Mouse (Mus musculus): Measurements from ENCODE around the gene Rnf224. TPM values are rescaled to one million over a fixed set of nuclear protein-coding genes. Genes with fewer than 3 reads are reported as not detected.

Rnf224 gene
- polyA plus RNA-seq, 2 experiments, result 0.05 TPM; not detected in 1

DNA sequence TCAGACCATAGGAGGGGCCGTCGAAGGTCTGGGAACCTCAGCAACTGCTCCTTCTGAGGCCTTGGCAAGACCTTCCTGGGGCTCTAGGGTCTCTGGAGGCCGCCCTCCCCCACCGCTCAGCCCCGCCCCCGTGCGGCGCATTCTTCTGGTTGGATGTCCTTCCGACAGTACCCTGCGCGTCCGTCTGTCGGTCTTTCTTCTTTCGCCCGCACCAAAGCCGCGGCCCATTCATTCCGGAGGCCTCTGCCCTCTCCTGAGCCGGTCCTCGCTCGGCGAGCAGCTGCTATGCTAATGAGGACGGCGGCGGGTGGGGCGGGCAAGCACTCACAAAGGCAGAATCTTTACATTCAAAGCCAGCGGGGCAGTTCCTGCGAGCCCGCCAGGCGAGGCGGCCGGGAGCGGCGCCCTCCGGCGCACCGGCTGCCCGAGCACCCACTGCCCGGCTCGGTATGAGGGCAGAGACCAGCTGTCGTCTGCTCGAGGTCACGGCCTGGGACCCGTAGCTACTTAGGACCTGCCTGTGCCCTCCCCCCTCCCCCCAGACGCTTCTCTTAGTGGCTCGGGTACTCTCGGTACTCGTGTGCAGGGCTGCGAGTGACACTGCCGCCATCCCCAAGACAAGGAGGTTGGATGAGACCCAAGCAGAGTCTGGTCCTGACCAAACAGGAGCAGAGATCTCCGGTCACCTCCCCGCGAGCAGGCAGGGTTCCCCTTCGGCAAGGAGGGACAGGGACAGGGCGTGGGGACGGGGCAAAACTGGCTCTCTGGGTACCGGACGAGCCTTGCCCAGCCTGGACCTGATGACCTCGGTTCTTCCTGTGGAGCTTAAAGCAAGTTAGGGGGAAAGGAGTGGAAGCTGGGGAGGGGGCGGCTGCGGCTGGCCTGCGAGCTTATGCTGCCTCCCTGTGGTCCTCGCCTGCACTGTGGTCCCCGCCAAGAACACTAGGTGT, 50.7 kb downstream of the Rnf224 start:
- ATAC-seq (ENCODE audit: low FRiP score, low read depth), result peak; percentile 73
- Histone ChIP-seq H3K9me3 (ENCODE audit: control insufficient read depth, low read length) (no peaks in the 10 kb centered on the region), H3K4me3 (replicated peaks; ENCODE audit: low read length) (peak overlapping the region; percentile 45), H3K36me3 (ENCODE audit: control insufficient read depth, insufficient read depth, low read length) (no peaks in the 10 kb centered on the region), H3K4me2 (replicated peaks; ENCODE audit: low read depth, low read length, severe bottlenecking) (peak overlapping the region; percentile 88), H3K4me1 (ENCODE audit: control insufficient read depth, insufficient read depth, low read length) (peaks cover 6% of the 10 kb centered on the region), H3K9ac (ENCODE audit: low read depth, low read length, severe bottlenecking) (peak overlapping the region; percentile 56), H3K27ac (replicated peaks; ENCODE audit: low read depth, low read length) (no peak overlapping the region), H3K27me3 (ENCODE audit: control insufficient read depth, insufficient read depth, low read length) (peaks cover 40% of the 10 kb centered on the region)
- no peak for DNase-seq (ENCODE audit: low spot score)
- WGBS, result 2% methylated on average over 45 of the region's 64 CpGs
- no peak for TF ChIP-seq POLR2A (IDR thresholded peaks at IDR 0.05; ENCODE audit: borderline replicate concordance, extremely low read depth, insufficient read depth, insufficient read length)

DNA sequence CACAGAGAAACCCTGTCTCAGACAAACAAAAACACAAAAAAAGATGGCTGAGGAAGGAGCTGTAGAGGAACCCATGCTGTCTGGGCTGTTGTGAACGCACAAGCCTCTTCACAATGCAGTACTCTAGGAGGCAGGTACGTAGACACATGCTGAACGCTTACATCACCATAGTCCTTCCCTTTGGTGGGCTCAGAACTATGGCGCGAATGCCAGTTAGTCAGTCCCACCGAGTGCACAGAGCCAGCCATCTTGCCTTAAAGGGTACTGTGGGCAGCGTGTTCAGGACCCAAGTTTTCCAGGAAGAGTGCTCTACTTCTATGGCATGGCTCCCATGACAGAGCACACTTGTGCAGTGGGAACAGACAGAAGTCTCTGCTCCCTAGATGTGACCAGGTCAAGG, 52.1 kb downstream of the Rnf224 start:
- WGBS, result 87% methylated on average over 7 of the region's 7 CpGs
- Histone ChIP-seq H3K27me3 (ENCODE audit: control insufficient read depth, insufficient read depth, low read length) (peaks cover 54% of the 10 kb centered on the region), H3K36me3 (ENCODE audit: control insufficient read depth, insufficient read depth, low read length) (no peaks in the 10 kb centered on the region), H3K4me1 (ENCODE audit: control insufficient read depth, insufficient read depth, low read length) (peaks cover 18% of the 10 kb centered on the region), H3K4me2 (replicated peaks; ENCODE audit: low read depth, low read length, severe bottlenecking) (no peak overlapping the region), H3K27ac (replicated peaks; ENCODE audit: low read depth, low read length) (no peak overlapping the region), H3K9ac (ENCODE audit: low read depth, low read length, severe bottlenecking) (no peak overlapping the region), H3K4me3 (replicated peaks; ENCODE audit: low read length) (no peak overlapping the region), H3K9me3 (ENCODE audit: control insufficient read depth, low read length) (no peaks in the 10 kb centered on the region)
- no peak for TF ChIP-seq POLR2A (IDR thresholded peaks at IDR 0.05; ENCODE audit: borderline replicate concordance, extremely low read depth, insufficient read depth, insufficient read length)
- DNase-seq (ENCODE audit: low spot score) (no peak), ATAC-seq (ENCODE audit: low FRiP score, low read depth) (no peak)

Other genes starting within 250 kb of the Rnf224 start
Only the 30 nearest of the 31 such genes appear.
- gene Nsmf, start 182.4 kb downstream of the Rnf224 start, polyA plus RNA-seq (2012; rRNA removed), result 143 and 216 TPM in 2 replicates
- gene Nsmf, start 182.4 kb downstream of the Rnf224 start, polyA plus RNA-seq (2014; fragmentation: Nextera tagmentation; extraction: Ambion mirVana), result 48.6 and 67.7 TPM in 2 replicates
- 0.13 and 0.26 TPM in 2 replicates for gene Entpd8, start 156.5 kb downstream of the Rnf224 start, polyA plus RNA-seq (2012; rRNA removed)
- not detected in 2 replicates for gene Entpd8, start 156.5 kb downstream of the Rnf224 start, polyA plus RNA-seq (2014; fragmentation: Nextera tagmentation; extraction: Ambion mirVana)
- 0.12 and 0.13 TPM in 2 replicates for gene Noxa1, start 141.6 kb downstream of the Rnf224 start, polyA plus RNA-seq (2012; rRNA removed)
- 0.15 TPM in 1 of 2 replicates, not detected in the other for gene Noxa1, start 141.6 kb downstream of the Rnf224 start, polyA plus RNA-seq (2014; fragmentation: Nextera tagmentation; extraction: Ambion mirVana)
- gene Nrarp, start 56.0 kb downstream of the Rnf224 start, polyA plus RNA-seq (2012; rRNA removed), result 34.0 and 34.1 TPM in 2 replicates
- gene Nrarp, start 56.0 kb downstream of the Rnf224 start, polyA plus RNA-seq (2014; fragmentation: Nextera tagmentation; extraction: Ambion mirVana), result 27.7 and 28.2 TPM in 2 replicates
- gene Tor4a, start 39.9 kb downstream of the Rnf224 start, polyA plus RNA-seq (2012; rRNA removed), result 5.9 and 6.4 TPM in 2 replicates
- 8.1 and 8.5 TPM in 2 replicates for gene Tor4a, start 39.9 kb downstream of the Rnf224 start, polyA plus RNA-seq (2014; fragmentation: Nextera tagmentation; extraction: Ambion mirVana)
- 84.4 and 98.3 TPM in 2 replicates for gene Nelfb, start 25.3 kb downstream of the Rnf224 start, polyA plus RNA-seq (2012; rRNA removed)
- 88.4 and 106 TPM in 2 replicates for gene Nelfb, start 25.3 kb downstream of the Rnf224 start, polyA plus RNA-seq (2014; fragmentation: Nextera tagmentation; extraction: Ambion mirVana)
- not detected in 2 replicates for gene Stpg3, start 22.1 kb downstream of the Rnf224 start, polyA plus RNA-seq (2012; rRNA removed)
- not detected in 2 replicates for gene Stpg3, start 22.1 kb downstream of the Rnf224 start, polyA plus RNA-seq (2014; fragmentation: Nextera tagmentation; extraction: Ambion mirVana)
- gene Fam166a, start 18.0 kb downstream of the Rnf224 start, polyA plus RNA-seq (2012; rRNA removed), result not detected in 2 replicates
- 0.17 TPM in 1 of 2 replicates, not detected in the other for gene Fam166a, start 18.0 kb downstream of the Rnf224 start, polyA plus RNA-seq (2014; fragmentation: Nextera tagmentation; extraction: Ambion mirVana)
- 501 and 550 TPM in 2 replicates for gene Tubb4b, start 12.1 kb downstream of the Rnf224 start, polyA plus RNA-seq (2012; rRNA removed)
- gene Tubb4b, start 12.1 kb downstream of the Rnf224 start, polyA plus RNA-seq (2014; fragmentation: Nextera tagmentation; extraction: Ambion mirVana), result 404 and 419 TPM in 2 replicates
- gene Slc34a3, start 2.4 kb downstream of the Rnf224 start, polyA plus RNA-seq (2012; rRNA removed), result 0.19 TPM in 1 of 2 replicates, not detected in the other
- gene Slc34a3, start 2.4 kb downstream of the Rnf224 start, polyA plus RNA-seq (2014; fragmentation: Nextera tagmentation; extraction: Ambion mirVana), result not detected in 2 replicates
- 14.8 and 19.1 TPM in 2 replicates for gene Rnf208, start 5.5 kb upstream of the Rnf224 start, polyA plus RNA-seq (2012; rRNA removed)
- 13.0 and 15.8 TPM in 2 replicates for gene Rnf208, start 5.5 kb upstream of the Rnf224 start, polyA plus RNA-seq (2014; fragmentation: Nextera tagmentation; extraction: Ambion mirVana)
- 0.65 and 1.5 TPM in 2 replicates for gene Cysrt1, start 5.7 kb upstream of the Rnf224 start, polyA plus RNA-seq (2012; rRNA removed)
- gene Cysrt1, start 5.7 kb upstream of the Rnf224 start, polyA plus RNA-seq (2014; fragmentation: Nextera tagmentation; extraction: Ambion mirVana), result 2.8 and 7.6 TPM in 2 replicates
- 19.2 and 24.6 TPM in 2 replicates for gene AL732309.1, start 10.1 kb upstream of the Rnf224 start, polyA plus RNA-seq (2012; rRNA removed)
- gene AL732309.1, start 10.1 kb upstream of the Rnf224 start, polyA plus RNA-seq (2014; fragmentation: Nextera tagmentation; extraction: Ambion mirVana), result 6.4 and 8.3 TPM in 2 replicates
- gene Tmem203, start 18.7 kb upstream of the Rnf224 start, polyA plus RNA-seq (2012; rRNA removed), result 29.7 and 33.9 TPM in 2 replicates
- 16.3 and 21.8 TPM in 2 replicates for gene Tmem203, start 18.7 kb upstream of the Rnf224 start, polyA plus RNA-seq (2014; fragmentation: Nextera tagmentation; extraction: Ambion mirVana)
- 4.9 and 6.0 TPM in 2 replicates for gene Tprn, start 25.8 kb upstream of the Rnf224 start, polyA plus RNA-seq (2012; rRNA removed)
- gene Tprn, start 25.8 kb upstream of the Rnf224 start, polyA plus RNA-seq (2014; fragmentation: Nextera tagmentation; extraction: Ambion mirVana), result 6.1 and 6.8 TPM in 2 replicates
- gene Ssna1, start 35.7 kb upstream of the Rnf224 start, polyA plus RNA-seq (2012; rRNA removed), result 124 and 135 TPM in 2 replicates
- 254 and 267 TPM in 2 replicates for gene Ssna1, start 35.7 kb upstream of the Rnf224 start, polyA plus RNA-seq (2014; fragmentation: Nextera tagmentation; extraction: Ambion mirVana)
- 121 and 165 TPM in 2 replicates for gene Anapc2, start 35.7 kb upstream of the Rnf224 start, polyA plus RNA-seq (2012; rRNA removed)
- 117 and 126 TPM in 2 replicates for gene Anapc2, start 35.7 kb upstream of the Rnf224 start, polyA plus RNA-seq (2014; fragmentation: Nextera tagmentation; extraction: Ambion mirVana)
- not detected in 2 replicates for gene Tmem210, start 51.4 kb upstream of the Rnf224 start, polyA plus RNA-seq (2012; rRNA removed)
- not detected in 2 replicates for gene Tmem210, start 51.4 kb upstream of the Rnf224 start, polyA plus RNA-seq (2014; fragmentation: Nextera tagmentation; extraction: Ambion mirVana)
- 0.09 TPM in 1 of 2 replicates, not detected in the other for gene Lrrc26, start 53.1 kb upstream of the Rnf224 start, polyA plus RNA-seq (2012; rRNA removed)
- 0.15 TPM in 1 of 2 replicates, not detected in the other for gene Lrrc26, start 53.1 kb upstream of the Rnf224 start, polyA plus RNA-seq (2014; fragmentation: Nextera tagmentation; extraction: Ambion mirVana)
- 0.34 and 0.42 TPM in 2 replicates for gene Grin1, start 82.4 kb upstream of the Rnf224 start, polyA plus RNA-seq (2012; rRNA removed)
- 0.43 and 1.3 TPM in 2 replicates for gene Grin1, start 82.4 kb upstream of the Rnf224 start, polyA plus RNA-seq (2014; fragmentation: Nextera tagmentation; extraction: Ambion mirVana)
- gene Man1b1, start 95.6 kb upstream of the Rnf224 start, polyA plus RNA-seq (2012; rRNA removed), result 34.8 and 35.3 TPM in 2 replicates
- 70.2 and 83.5 TPM in 2 replicates for gene Man1b1, start 95.6 kb upstream of the Rnf224 start, polyA plus RNA-seq (2014; fragmentation: Nextera tagmentation; extraction: Ambion mirVana)
- gene Dpp7, start 119.6 kb upstream of the Rnf224 start, polyA plus RNA-seq (2012; rRNA removed), result 43.6 and 50.6 TPM in 2 replicates
- 24.7 and 25.8 TPM in 2 replicates for gene Dpp7, start 119.6 kb upstream of the Rnf224 start, polyA plus RNA-seq (2014; fragmentation: Nextera tagmentation; extraction: Ambion mirVana)
- gene Uap1l1, start 128.9 kb upstream of the Rnf224 start, polyA plus RNA-seq (2012; rRNA removed), result 8.2 and 10.7 TPM in 2 replicates
- gene Uap1l1, start 128.9 kb upstream of the Rnf224 start, polyA plus RNA-seq (2014; fragmentation: Nextera tagmentation; extraction: Ambion mirVana), result 15.8 and 17.6 TPM in 2 replicates
- 42.5 and 59.7 TPM in 2 replicates for gene Sapcd2, start 135.5 kb upstream of the Rnf224 start, polyA plus RNA-seq (2012; rRNA removed)
- 33.1 and 35.9 TPM in 2 replicates for gene Sapcd2, start 135.5 kb upstream of the Rnf224 start, polyA plus RNA-seq (2014; fragmentation: Nextera tagmentation; extraction: Ambion mirVana)
- gene Entpd2, start 159.1 kb upstream of the Rnf224 start, polyA plus RNA-seq (2012; rRNA removed), result 3.3 and 3.9 TPM in 2 replicates
- gene Entpd2, start 159.1 kb upstream of the Rnf224 start, polyA plus RNA-seq (2014; fragmentation: Nextera tagmentation; extraction: Ambion mirVana), result 2.1 and 2.6 TPM in 2 replicates
- 76.2 TPM in 2 replicates for gene Npdc1, start 162.6 kb upstream of the Rnf224 start, polyA plus RNA-seq (2012; rRNA removed)
- gene Npdc1, start 162.6 kb upstream of the Rnf224 start, polyA plus RNA-seq (2014; fragmentation: Nextera tagmentation; extraction: Ambion mirVana), result 38.9 and 42.9 TPM in 2 replicates
- gene Fut7, start 186.5 kb upstream of the Rnf224 start, polyA plus RNA-seq (2012; rRNA removed), result 0.05 and 0.11 TPM in 2 replicates
- gene Fut7, start 186.5 kb upstream of the Rnf224 start, polyA plus RNA-seq (2014; fragmentation: Nextera tagmentation; extraction: Ambion mirVana), result not detected in 2 replicates
- gene Abca2, start 191.9 kb upstream of the Rnf224 start, polyA plus RNA-seq (2012; rRNA removed), result 15.3 and 17.4 TPM in 2 replicates
- 5.9 and 7.4 TPM in 2 replicates for gene Abca2, start 191.9 kb upstream of the Rnf224 start, polyA plus RNA-seq (2014; fragmentation: Nextera tagmentation; extraction: Ambion mirVana)
- gene Clic3, start 220.1 kb upstream of the Rnf224 start, polyA plus RNA-seq (2012; rRNA removed), result 7.7 and 10.9 TPM in 2 replicates
- 13.4 and 22.5 TPM in 2 replicates for gene Clic3, start 220.1 kb upstream of the Rnf224 start, polyA plus RNA-seq (2014; fragmentation: Nextera tagmentation; extraction: Ambion mirVana)
- gene Paxx, start 224.3 kb upstream of the Rnf224 start, polyA plus RNA-seq (2012; rRNA removed), result 65.6 and 71.0 TPM in 2 replicates
- 34.0 and 44.9 TPM in 2 replicates for gene Paxx, start 224.3 kb upstream of the Rnf224 start, polyA plus RNA-seq (2014; fragmentation: Nextera tagmentation; extraction: Ambion mirVana)